Mouse (Mus musculus): Measurements from ENCODE around the gene Dnah3.

Gene Dnah3

GRCm38 (mm10) chr7:120095180-120095579 lies at the start of gene Dnah3:
Dnah3 (minus strand) TSS chr7:120095280.
- in situ Hi-C loops (cut with MboI; ENCODE audit: low pct_unique_long_range_greater_than_20kb in 1 of 2, low sequenced_read_pairs in 2 of 2, unreplicated experiment in 1 of 2): loop anchor here in 1 of 2 experiments (10.0 kb wide), 1 partner anchor 110 kb away; the partner anchor contains the start of genes Abca14 and Crym

DNA sequence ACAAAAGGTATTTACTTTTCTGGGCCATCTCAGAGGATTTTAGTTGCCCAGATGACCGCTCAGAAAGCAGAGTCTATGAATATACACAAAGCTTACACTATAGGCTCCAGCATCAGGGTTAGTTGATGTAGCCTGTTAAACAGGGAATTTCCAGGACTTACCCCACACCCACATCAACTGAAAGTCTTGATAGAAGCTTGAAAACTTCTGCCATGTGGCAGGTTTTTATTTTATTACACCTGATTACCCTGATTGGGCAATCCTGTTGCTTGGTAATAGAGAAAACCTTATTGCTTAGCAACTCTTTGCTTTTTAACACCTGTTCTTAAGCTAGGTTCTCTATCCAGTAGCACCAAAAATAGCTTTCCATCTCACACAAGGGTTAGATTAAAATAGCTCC lies 47.7 kb upstream of the Dnah3 start:
- in situ Hi-C loops (cut with MboI; ENCODE audit: low pct_unique_long_range_greater_than_20kb in 1 of 2, low sequenced_read_pairs in 2 of 2, unreplicated experiment in 1 of 2): no loop called here

- in situ Hi-C loops (cut with MboI; ENCODE audit: low pct_unique_long_range_greater_than_20kb in 1 of 2, low sequenced_read_pairs in 2 of 2, unreplicated experiment in 1 of 2): no loop called here
Observed at GRCm38 (mm10) chr7:120128951-120129350, 33.9 kb upstream of the Dnah3 start.

- in situ Hi-C loops (cut with MboI; ENCODE audit: low pct_unique_long_range_greater_than_20kb in 1 of 2, low sequenced_read_pairs in 2 of 2, unreplicated experiment in 1 of 2): no loop called here
Observed at GRCm38 (mm10) chr7:120127686-120128059, 32.6 kb upstream of the Dnah3 start.

- in situ Hi-C loops (cut with MboI; ENCODE audit: low pct_unique_long_range_greater_than_20kb in 1 of 2, low sequenced_read_pairs in 2 of 2, unreplicated experiment in 1 of 2): no loop called here
Observed at GRCm38 (mm10) chr7:120126976-120127685, 32.1 kb upstream of the Dnah3 start.

DNA sequence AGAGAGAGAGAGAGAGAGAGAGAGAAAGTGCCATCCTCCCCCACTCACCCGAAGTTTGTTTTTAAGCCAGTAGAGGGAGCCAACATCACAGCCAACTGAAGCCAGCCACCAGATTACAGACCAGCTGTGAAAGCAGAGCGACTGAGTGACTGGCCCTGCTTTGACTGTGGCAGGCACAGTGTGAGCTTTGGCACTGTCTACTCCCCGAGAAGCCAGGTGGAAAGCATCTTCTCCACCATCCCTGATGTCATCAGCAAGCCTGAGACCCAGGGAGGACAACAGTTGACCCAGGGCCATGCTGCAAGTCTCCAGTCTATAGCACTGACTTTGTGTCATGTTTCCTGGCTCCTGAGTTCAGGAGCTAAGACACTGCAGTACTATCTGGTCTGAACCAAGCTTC lies 29.8 kb upstream of the Dnah3 start:
- in situ Hi-C loops (cut with MboI; ENCODE audit: low pct_unique_long_range_greater_than_20kb in 1 of 2, low sequenced_read_pairs in 2 of 2, unreplicated experiment in 1 of 2): loop anchor here (5.0 to 25.0 kb wide), 4 partner anchors 72 to 512 kb away; partner anchors contain the start of genes Abca14 (in 1 of the 2), Abca15 (in 1 of the 2), Crym (in 1 of the 2) and Uqcrc2 (in 1 of the 2)

GRCm38 (mm10) chr7:120123776-120124175 lies 28.7 kb upstream of the Dnah3 start:
- in situ Hi-C loops (cut with MboI; ENCODE audit: low pct_unique_long_range_greater_than_20kb in 1 of 2, low sequenced_read_pairs in 2 of 2, unreplicated experiment in 1 of 2): loop anchor here (5.0 to 25.0 kb wide), 4 partner anchors 74 to 514 kb away; partner anchors contain the start of genes Abca14 (in 1 of the 2), Abca15 (in 1 of the 2), Crym (in 1 of the 2) and Uqcrc2 (in 1 of the 2)

DNA sequence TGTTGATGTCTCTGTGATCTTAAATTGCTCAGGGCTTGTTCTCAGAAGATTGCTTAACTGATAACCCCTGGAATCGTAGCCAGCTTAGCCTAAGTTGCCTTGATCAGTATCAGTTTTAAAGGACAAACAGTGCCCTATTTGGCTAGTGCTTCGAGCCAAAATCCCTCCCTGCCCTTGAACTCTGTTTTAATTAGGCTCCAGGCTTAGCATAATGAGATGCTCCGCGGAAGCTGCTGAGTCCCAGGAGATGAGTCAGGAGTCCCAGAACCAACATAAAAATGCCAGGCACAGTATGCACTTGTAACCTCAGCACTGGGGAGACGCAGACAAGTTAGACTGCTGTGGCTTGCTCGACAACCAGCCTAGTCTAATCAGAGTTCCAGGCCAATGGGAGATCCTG lies 22.4 kb upstream of the Dnah3 start:
- in situ Hi-C loops (cut with MboI; ENCODE audit: low pct_unique_long_range_greater_than_20kb in 1 of 2, low sequenced_read_pairs in 2 of 2, unreplicated experiment in 1 of 2): loop anchor here in 1 of 2 experiments (25.0 kb wide), 2 partner anchors 220 to 520 kb away; partner anchors contain the start of genes Abca15 and Uqcrc2

DNA sequence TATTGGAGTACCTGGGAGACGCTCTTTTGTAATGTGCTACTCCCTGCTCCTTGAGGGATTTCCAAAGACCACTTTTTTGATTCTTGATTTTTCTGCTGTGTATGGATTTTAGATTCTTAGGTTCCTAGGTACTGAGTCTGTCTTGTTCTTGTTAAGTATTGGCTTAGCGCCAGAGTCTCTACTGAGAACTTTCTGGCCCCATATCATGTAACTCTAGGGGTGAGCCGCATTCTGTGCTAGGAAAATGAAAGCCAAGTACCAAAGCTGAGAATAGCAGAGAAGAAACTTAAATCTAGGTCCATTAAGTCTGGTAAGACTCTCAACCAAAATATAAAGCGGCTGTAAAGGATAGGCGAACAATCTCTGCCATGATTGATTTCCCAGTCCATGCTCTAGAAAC lies 21.9 kb upstream of the Dnah3 start:
- in situ Hi-C loops (cut with MboI; ENCODE audit: low pct_unique_long_range_greater_than_20kb in 1 of 2, low sequenced_read_pairs in 2 of 2, unreplicated experiment in 1 of 2): loop anchor here in 1 of 2 experiments (25.0 kb wide), 2 partner anchors 220 to 520 kb away; partner anchors contain the start of genes Abca15 and Uqcrc2

GRCm38 (mm10) chr7:120109676-120110075 lies 14.6 kb upstream of the Dnah3 start:
- in situ Hi-C loops (cut with MboI; ENCODE audit: low pct_unique_long_range_greater_than_20kb in 1 of 2, low sequenced_read_pairs in 2 of 2, unreplicated experiment in 1 of 2): loop anchor here in 1 of 2 experiments (25.0 kb wide), 2 partner anchors 228 to 528 kb away; partner anchors contain the start of genes Abca15 and Uqcrc2

- in situ Hi-C loops (cut with MboI; ENCODE audit: low pct_unique_long_range_greater_than_20kb in 1 of 2, low sequenced_read_pairs in 2 of 2, unreplicated experiment in 1 of 2): loop anchor here in 1 of 2 experiments (25.0 kb wide), 2 partner anchors 231 to 531 kb away; partner anchors contain the start of genes Abca15 and Uqcrc2
Observed at GRCm38 (mm10) chr7:120106356-120106755, 11.3 kb upstream of the Dnah3 start.

GRCm38 (mm10) chr7:120104975-120105374 lies 9.9 kb upstream of the Dnah3 start:
- in situ Hi-C loops (cut with MboI; ENCODE audit: low pct_unique_long_range_greater_than_20kb in 1 of 2, low sequenced_read_pairs in 2 of 2, unreplicated experiment in 1 of 2): loop anchor here in 1 of 2 experiments (25.0 kb wide), 2 partner anchors 232 to 532 kb away; partner anchors contain the start of genes Abca15 and Uqcrc2

DNA sequence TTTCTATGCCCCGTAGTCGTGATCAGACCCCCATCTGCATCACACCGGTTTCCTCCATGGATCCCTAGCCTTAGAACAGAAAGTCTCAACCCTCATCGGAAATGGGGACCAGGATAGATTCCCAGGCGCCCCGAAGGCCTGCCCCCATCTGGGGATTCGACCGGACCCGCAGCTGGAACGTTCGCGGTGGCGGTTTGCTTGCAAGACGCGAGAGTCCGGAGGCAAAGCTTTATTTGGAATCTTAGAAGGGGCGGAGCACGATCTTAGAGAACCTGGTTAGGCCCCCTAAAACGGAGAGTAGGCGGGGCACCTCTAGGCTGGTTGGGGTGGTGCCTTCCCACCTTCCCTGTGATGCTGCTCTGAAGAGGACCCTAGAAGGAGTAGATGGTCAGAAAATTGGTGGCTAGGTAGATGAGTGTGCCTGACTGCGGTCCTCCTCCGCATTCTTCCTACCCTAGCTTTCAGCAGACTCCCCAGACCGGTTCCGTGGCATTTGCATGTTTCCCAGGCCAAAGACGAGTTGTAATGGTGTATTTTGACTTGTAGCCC lies 8.0 kb upstream of the Dnah3 start:
- in situ Hi-C loops (cut with MboI; ENCODE audit: low pct_unique_long_range_greater_than_20kb in 1 of 2, low sequenced_read_pairs in 2 of 2, unreplicated experiment in 1 of 2): loop anchor here in 1 of 2 experiments (25.0 kb wide), 2 partner anchors 234 to 534 kb away; partner anchors contain the start of genes Abca15 and Uqcrc2

- in situ Hi-C loops (cut with MboI; ENCODE audit: low pct_unique_long_range_greater_than_20kb in 1 of 2, low sequenced_read_pairs in 2 of 2, unreplicated experiment in 1 of 2): loop anchor here in 1 of 2 experiments (25.0 kb wide), 2 partner anchors 235 to 535 kb away; partner anchors contain the start of genes Abca15 and Uqcrc2
Observed at GRCm38 (mm10) chr7:120102164-120102972, 7.3 kb upstream of the Dnah3 start, which contains the start of gene Tmem159. Tmem159 (plus strand) TSS chr7:120102353.

GRCm38 (mm10) chr7:120098403-120098802 lies 3.3 kb upstream of the Dnah3 start:
- in situ Hi-C loops (cut with MboI; ENCODE audit: low pct_unique_long_range_greater_than_20kb in 1 of 2, low sequenced_read_pairs in 2 of 2, unreplicated experiment in 1 of 2): loop anchor here in 1 of 2 experiments (10.0 kb wide), 1 partner anchor 106 kb away; the partner anchor contains the start of genes Abca14 and Crym

- in situ Hi-C loops (cut with MboI; ENCODE audit: low pct_unique_long_range_greater_than_20kb in 1 of 2, low sequenced_read_pairs in 2 of 2, unreplicated experiment in 1 of 2): loop anchor here in 1 of 2 experiments (10.0 kb wide), 1 partner anchor 107 kb away; the partner anchor contains the start of genes Abca14 and Crym
Observed at GRCm38 (mm10) chr7:120097845-120098244, 2.8 kb upstream of the Dnah3 start.

DNA sequence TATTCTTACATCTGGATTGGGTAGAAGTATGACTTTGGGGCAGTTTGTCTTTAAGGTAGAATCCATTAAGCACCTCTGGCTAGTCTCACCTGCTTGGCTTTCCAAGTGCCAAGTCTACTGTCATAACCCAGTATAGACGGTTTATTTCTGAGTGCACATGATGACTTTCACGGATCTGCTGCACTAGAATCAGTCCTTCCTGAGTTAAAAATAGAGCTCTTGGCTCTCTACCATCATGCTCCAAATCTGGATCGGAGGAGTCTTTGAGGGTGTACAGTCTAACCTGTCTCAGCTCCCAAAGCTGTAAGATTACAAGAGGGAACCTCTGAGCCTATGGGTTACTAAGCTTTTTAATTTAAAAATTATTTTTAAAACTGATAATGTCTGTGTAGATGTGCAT lies 864 bp downstream of the Dnah3 start:
- in situ Hi-C loops (cut with MboI; ENCODE audit: low pct_unique_long_range_greater_than_20kb in 1 of 2, low sequenced_read_pairs in 2 of 2, unreplicated experiment in 1 of 2): loop anchor here in 1 of 2 experiments (10.0 kb wide), 1 partner anchor 111 kb away; the partner anchor contains the start of genes Abca14 and Crym

DNA sequence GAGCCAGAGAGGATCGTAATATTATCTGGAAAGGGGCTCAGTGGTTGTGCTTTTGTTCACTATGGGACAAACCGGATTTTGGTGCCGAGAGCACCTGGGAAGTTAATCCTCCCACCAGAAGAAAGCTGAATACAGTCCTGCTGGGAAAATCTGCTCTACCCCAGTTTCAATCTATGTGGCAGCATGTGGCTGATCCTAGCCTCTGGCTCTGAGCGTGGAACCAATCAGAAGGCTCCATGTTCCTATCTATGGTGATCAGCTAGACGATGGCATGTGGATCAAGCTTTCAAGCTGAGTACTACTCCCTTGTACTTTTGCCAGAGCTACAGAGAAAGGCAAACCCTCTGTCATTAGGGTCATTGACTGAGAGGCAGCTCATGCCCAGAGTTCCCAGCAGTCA lies 2.0 kb downstream of the Dnah3 start:
- in situ Hi-C loops (cut with MboI; ENCODE audit: low pct_unique_long_range_greater_than_20kb in 1 of 2, low sequenced_read_pairs in 2 of 2, unreplicated experiment in 1 of 2): loop anchor here in 1 of 2 experiments (10.0 kb wide), 1 partner anchor 112 kb away; the partner anchor contains the start of genes Abca14 and Crym

Measured in mouse embryonic stem cell (cell line).